Mouse (Mus musculus) brown adipose tissue, adult 24 weeks (tissue): ENCODE data around the gene Hmgb2. TPM values are rescaled to one million over a fixed set of nuclear protein-coding genes. Genes with fewer than 3 reads are reported as not detected.

ENCODE experiments used
- H3K27ac ChIP-seq: fragments of 200-500 bp; replicated peaks from 2 replicates; pipeline ENCODE4 v1.5.1; 2012; ENCODE audit warnings: low read depth, mild to moderate bottlenecking, low read length
- H3K4me1 ChIP-seq: fragments of 200-500 bp; 2 replicates; pipeline ENCODE4 v1.6.1; 2012; ENCODE audit warnings: low read length, mixed read lengths; ENCODE audit not compliant: control insufficient read depth, insufficient read depth, insufficient read length
- H3K4me3 ChIP-seq: fragments of 200-500 bp; 2 replicates; pipeline ENCODE4 v1.5.1; 2012; ENCODE audit warnings: low read depth, mild to moderate bottlenecking, low read length, moderate library complexity; ENCODE audit not compliant: insufficient read depth
- polyA plus RNA-seq: library from polyadenylated mRNA; stranded (reverse); fragments of >200 nt; gene quantifications from 2 replicates; pipeline ENCODE4 v1.2.4, GENCODE M21; 2012; ENCODE audit not compliant: missing spikeins, insufficient read depth, insufficient read length

The Hmgb2 gene
- polyA plus RNA-seq, 1 experiment, result 4.9 TPM

DNA sequence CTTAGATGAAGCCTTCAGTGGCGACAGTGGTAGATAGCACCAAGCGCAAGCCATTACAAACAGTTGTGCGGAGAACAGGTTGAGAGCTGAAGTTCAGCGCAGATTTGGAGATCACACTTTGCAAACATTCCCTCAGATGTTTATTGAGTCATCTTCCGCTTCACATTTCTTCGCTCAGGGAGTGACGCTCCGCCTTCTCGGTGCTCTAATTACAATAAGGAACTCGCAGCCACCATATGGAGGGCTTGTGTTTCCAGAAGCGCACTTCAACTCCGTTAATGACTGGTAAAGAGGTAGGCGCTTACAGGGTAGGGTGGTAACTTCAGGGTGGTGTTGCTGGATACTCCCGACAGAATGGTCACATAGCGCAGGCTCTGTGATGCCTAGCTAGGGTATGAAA, 52.0 kb downstream of the Hmgb2 start:
- H3K27ac ChIP-seq, result no peak overlapping the region
- H3K4me3 ChIP-seq, result no peak overlapping the region
- no peaks in the 10 kb centered on the region for H3K4me1 ChIP-seq

DNA sequence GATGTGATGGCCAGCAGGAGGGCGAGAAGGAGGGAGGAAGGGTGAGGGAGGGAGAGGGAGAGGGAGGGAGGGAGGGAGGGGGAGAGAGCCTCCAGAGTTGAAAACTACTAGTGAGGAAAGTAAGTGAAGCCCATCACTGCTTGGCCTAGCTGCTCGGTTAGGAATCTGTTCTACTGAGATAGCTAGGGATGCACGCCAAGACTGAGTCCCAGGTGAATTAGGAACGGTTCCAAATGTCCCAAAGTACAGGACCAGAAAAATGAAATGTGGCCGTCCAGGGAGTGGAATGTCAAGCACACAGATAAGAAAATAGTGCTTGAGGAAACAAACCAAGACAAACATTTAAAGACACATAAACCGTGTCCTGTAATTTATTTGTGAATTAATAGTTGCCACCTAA, 53.3 kb downstream of the Hmgb2 start:
- Histone ChIP-seq H3K4me3 (no peak overlapping the region), H3K27ac (no peak overlapping the region)

More for the DNA sequence above, 53.3 kb downstream of the Hmgb2 start:
- no peaks in the 10 kb centered on the region for H3K4me1 ChIP-seq

Other genes starting within 250 kb of the Hmgb2 start
- not detected in 2 replicates for gene Hand2, start 190.9 kb upstream of the Hmgb2 start, polyA plus RNA-seq
- gene Scrg1, start 56.0 kb upstream of the Hmgb2 start, polyA plus RNA-seq, result not detected in 2 replicates
- gene Sap30, start 24.0 kb upstream of the Hmgb2 start, polyA plus RNA-seq, result 3.9 and 6.5 TPM in 2 replicates
- 0.79 and 0.96 TPM in 2 replicates for gene Galnt7, start 141.1 kb downstream of the Hmgb2 start, polyA plus RNA-seq